Mouse (Mus musculus) testis, adult 2 months (tissue): ENCODE measurements at regions not wholly inside any gene's neighbourhood (a gene's known extent, or its start where the extent isn't known, plus 50 kb on each side); places are given as distances from the start of the nearest gene placed in this dataset.

ENCODE experiments used
- CTCF ChIP-seq: fragments of 200-500 bp; IDR thresholded peaks from 2 replicates; pipeline ENCODE4 v1.5.1; 2012; ENCODE audit warnings: low read depth, mild to moderate bottlenecking, inconsistent platforms, low read length, moderate library complexity; ENCODE audit not compliant: control insufficient read depth, insufficient read depth, insufficient replicate concordance
- POLR2A ChIP-seq: fragments of 200-500 bp; IDR thresholded peaks from 2 replicates; pipeline ENCODE4 v1.6.1; 2012; ENCODE audit warnings: low read depth, mild to moderate bottlenecking, inconsistent platforms, low read length, moderate library complexity; ENCODE audit not compliant: control insufficient read depth

DNA sequence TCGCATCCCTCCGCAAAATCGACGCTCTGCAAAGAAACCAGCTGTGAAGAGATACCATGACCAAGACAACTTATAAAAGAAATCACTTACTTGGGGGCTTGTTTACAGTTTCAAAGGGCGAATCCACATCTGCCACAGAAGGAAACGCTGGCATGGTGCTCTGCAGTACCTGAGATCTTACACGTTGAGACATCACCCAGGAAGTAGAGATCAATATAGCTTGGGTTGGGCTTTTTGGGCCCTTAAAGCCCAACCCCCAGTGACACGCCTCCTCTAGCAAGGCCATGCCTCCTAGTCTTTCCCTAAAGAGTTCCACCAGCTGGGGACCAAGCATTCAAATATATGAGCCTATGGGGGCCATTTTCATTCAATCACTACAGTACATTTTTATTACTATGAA lies 617.6 kb upstream of the Gm19410 start:
- TF ChIP-seq CTCF = no peak
- no peak for TF ChIP-seq POLR2A
